Mouse (Mus musculus): ENCODE measurements at regions not wholly inside any gene's neighbourhood (a gene's known extent, or its start where the extent isn't known, plus 50 kb on each side); places are given as distances from the start of the nearest gene placed in this dataset.
"Not testable (repeated sequence)": the region's sequence is repeated elsewhere in the genome, so short reads cannot be mapped to it uniquely, and the experiment has no call there.

GRCm38 (mm10) chr13:39392151-39392550 is 431.5 kb upstream of the Slc35b3 start:
- not testable (repeated sequence) for TF ChIP-seq CTCF (IDR thresholded peaks at IDR 0.05; ENCODE audit: borderline replicate concordance, extremely low read depth, insufficient read depth, insufficient read length); POLR2A (IDR thresholded peaks at IDR 0.05; ENCODE audit: borderline replicate concordance, extremely low read depth, insufficient read depth, insufficient read length, poor library complexity, severe bottlenecking)
